Mouse (Mus musculus): ENCODE measurements around the gene Tnfrsf23.

GRCm38 (mm10) chr7:143713421-143713820 is 27.7 kb upstream of the Tnfrsf23 start:
- TF ChIP-seq CTCF (IDR thresholded peaks at IDR 0.05; ENCODE audit: borderline replicate concordance, control insufficient read depth, extremely low read depth, insufficient read depth, low read length, poor library complexity) (no peak), POLR2A (IDR thresholded peaks at IDR 0.05; ENCODE audit: control insufficient read depth, extremely low read depth, insufficient read depth, low read length, poor library complexity) (no peak)

Measured in thymus, adult 2 months (tissue).